Mouse (Mus musculus) ES-Bruce4 (cell line): ENCODE measurements around the gene Pcbp2. TPM values are rescaled to one million over a fixed set of nuclear protein-coding genes. Genes with fewer than 3 reads are reported as not detected.

Experiments
- H3K27ac ChIP-seq: 2 replicates; pipeline ENCODE4 v1.5.1; 2012; ENCODE audit warnings: low read length, inconsistent platforms; ENCODE audit not compliant: insufficient read depth
- H3K27me3 ChIP-seq: 2 replicates; pipeline ENCODE4 v1.6.1; 2012; ENCODE audit warnings: mild to moderate bottlenecking, low read length, inconsistent platforms; ENCODE audit not compliant: control insufficient read depth, poor library complexity, insufficient read depth, severe bottlenecking
- H3K36me3 ChIP-seq: 2 replicates; pipeline ENCODE4 v1.6.1; 2012; ENCODE audit warnings: inconsistent platforms, mild to moderate bottlenecking, low read length, moderate library complexity; ENCODE audit not compliant: control insufficient read depth, poor library complexity, insufficient read depth, severe bottlenecking
- H3K4me1 ChIP-seq: one replicate; pipeline ENCODE4 v1.8.1; 2011; ENCODE audit warnings: low read length; ENCODE audit not compliant: control insufficient read depth, insufficient read depth
- H3K4me3 ChIP-seq: 2 replicates; pipeline ENCODE4 v1.5.1; 2011; ENCODE audit warnings: low read depth, mild to moderate bottlenecking, low read length
- H3K9ac ChIP-seq: 2 replicates; pipeline ENCODE4 v1.6.1; 2012; ENCODE audit warnings: low read depth, mild to moderate bottlenecking, inconsistent platforms; ENCODE audit not compliant: poor library complexity, severe bottlenecking
- H3K9me3 ChIP-seq: replicated peaks from 2 replicates; pipeline ENCODE4 v1.6.1; 2012; ENCODE audit warnings: mild to moderate bottlenecking, low read length, inconsistent platforms; ENCODE audit not compliant: control insufficient read depth, poor library complexity, insufficient read depth, severe bottlenecking
- CTCF ChIP-seq: IDR thresholded peaks from one replicate; pipeline ENCODE4 v1.8.1; 2011; ENCODE audit warnings: low read depth, low read length
- EP300 ChIP-seq: IDR thresholded peaks from 2 replicates; pipeline ENCODE4 v1.6.1; 2011; ENCODE audit warnings: low read depth, low read length; ENCODE audit not compliant: insufficient read depth
- POLR2A ChIP-seq: IDR thresholded peaks from one replicate; pipeline ENCODE4 v1.8.1; 2011; ENCODE audit warnings: low read length; ENCODE audit not compliant: insufficient read depth
- polyA plus RNA-seq: library from polyadenylated mRNA; stranded (reverse); fragments of >200 nt; gene quantifications from 2 replicates; pipeline ENCODE4 v1.2.4, GENCODE M21; 2011; ENCODE audit warnings: low read depth; ENCODE audit not compliant: missing spikeins, insufficient read depth, insufficient read length

Gene Pcbp2
- polyA plus RNA-seq, result 1,129 and 1,194 TPM in 2 replicates

- peak within 1 kb of the TSS; percentile 96 for H3K9ac ChIP-seq
- H3K27ac ChIP-seq, result peak within 1 kb of the TSS; percentile 62
- peak within 1 kb of the TSS; percentile 90 for H3K4me3 ChIP-seq
- no peaks in the 10 kb centered on the region for H3K4me1 ChIP-seq
- H3K9me3 ChIP-seq, result peaks cover 7% of the 10 kb centered on the region
- peaks cover 32% of the 10 kb centered on the region for H3K36me3 ChIP-seq
- TF ChIP-seq POLR2A (peak; percentile 22), EP300 (0 out of 2 replicates have a peak, but pooled peaks have one; percentile 38), CTCF (peak; percentile 73)
- H3K27me3 ChIP-seq, result no peaks in the 10 kb centered on the region
Observed at GRCm38 (mm10) chr15:102470183-102470604, at the start of gene Pcbp2. Pcbp2 (plus strand) TSS chr15:102470539.

GRCm38 (mm10) chr15:102420986-102421385 lies 49.4 kb upstream of the Pcbp2 start:
- Histone ChIP-seq H3K36me3 (peaks cover 52% of the 10 kb centered on the region), H3K9me3 (no peaks in the 10 kb centered on the region), H3K27me3 (no peaks in the 10 kb centered on the region), H3K4me3 (no peak overlapping the region), H3K27ac (peak overlapping the region; percentile 36; the same call in 1 of the 2 replicates), H3K4me1 (no peaks in the 10 kb centered on the region), H3K9ac (no peak overlapping the region)
- no peak for TF ChIP-seq POLR2A
- no peak for TF ChIP-seq CTCF
- no peak for TF ChIP-seq EP300

GRCm38 (mm10) chr15:102421437-102421836 lies 48.9 kb upstream of the Pcbp2 start:
- H3K9ac ChIP-seq, result no peak overlapping the region
- H3K4me3 ChIP-seq, result no peak overlapping the region
- TF ChIP-seq POLR2A (no peak), EP300 (no peak), CTCF (no peak)
- H3K9me3 ChIP-seq, result no peaks in the 10 kb centered on the region
- H3K36me3 ChIP-seq, result peaks cover 56% of the 10 kb centered on the region
- no peaks in the 10 kb centered on the region for H3K27me3 ChIP-seq
- H3K27ac ChIP-seq, result no peak overlapping the region
- no peaks in the 10 kb centered on the region for H3K4me1 ChIP-seq

GRCm38 (mm10) chr15:102423602-102424240 lies 46.6 kb upstream of the Pcbp2 start:
- H3K9me3 ChIP-seq, result no peaks in the 10 kb centered on the region

GRCm38 (mm10) chr15:102424657-102425056 lies 45.7 kb upstream of the Pcbp2 start:
- no peak overlapping the region for H3K27ac ChIP-seq
- peaks cover 69% of the 10 kb centered on the region for H3K36me3 ChIP-seq
- TF ChIP-seq CTCF (no peak), EP300 (no peak), POLR2A (no peak)

More at GRCm38 (mm10) chr15:102423602-102424240, 46.6 kb upstream of the Pcbp2 start:
- no peak overlapping the region for H3K27ac ChIP-seq
- H3K36me3 ChIP-seq, result peaks cover 64% of the 10 kb centered on the region
- TF ChIP-seq EP300 (no peak), POLR2A (no peak), CTCF (no peak)
- no peaks in the 10 kb centered on the region for H3K4me1 ChIP-seq
- no peak overlapping the region for H3K9ac ChIP-seq
- no peaks in the 10 kb centered on the region for H3K27me3 ChIP-seq
- H3K4me3 ChIP-seq, result no peak overlapping the region

GRCm38 (mm10) chr15:102426963-102427362 lies 43.4 kb upstream of the Pcbp2 start:
- Histone ChIP-seq H3K36me3 (peaks cover 77% of the 10 kb centered on the region), H3K4me3 (no peak overlapping the region), H3K27ac (no peak overlapping the region), H3K9ac (no peak overlapping the region), H3K27me3 (no peaks in the 10 kb centered on the region), H3K9me3 (no peaks in the 10 kb centered on the region), H3K4me1 (no peaks in the 10 kb centered on the region)
- no peak for TF ChIP-seq CTCF
- TF ChIP-seq POLR2A, result no peak
- no peak for TF ChIP-seq EP300

More at GRCm38 (mm10) chr15:102424657-102425056, 45.7 kb upstream of the Pcbp2 start:
- H3K4me3 ChIP-seq, result no peak overlapping the region
- no peak overlapping the region for H3K9ac ChIP-seq
- H3K27me3 ChIP-seq, result no peaks in the 10 kb centered on the region
- H3K9me3 ChIP-seq, result no peaks in the 10 kb centered on the region
- no peaks in the 10 kb centered on the region for H3K4me1 ChIP-seq
